Mouse (Mus musculus) frontal cortex, postnatal 14 days (tissue): ENCODE data around the gene Olfr1290.

Experiments
- DNase-seq, 2 experiments: peaks; one replicate each; pipeline ENCODE4 v3.0.0; 2022; ENCODE audit warnings: low spot score in 2 of 2

Gene Olfr1290

DNA sequence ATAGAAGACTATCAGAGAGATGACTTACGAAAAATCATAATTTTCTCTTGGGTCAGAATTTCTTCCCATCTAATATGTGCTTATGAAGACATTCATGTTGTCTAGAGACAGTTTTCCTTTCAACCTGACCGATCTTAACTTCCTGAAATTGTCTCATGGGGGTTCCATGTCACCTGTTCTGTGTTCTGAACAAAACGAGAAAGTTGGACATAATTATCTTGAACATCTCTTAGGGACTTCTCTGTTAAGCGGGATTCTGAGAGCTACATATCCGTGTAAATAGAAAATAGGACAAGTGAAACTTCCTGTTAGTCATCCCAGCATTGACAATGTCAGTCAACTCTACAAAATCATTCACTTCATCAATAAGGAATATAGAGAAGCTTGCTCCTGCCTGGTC lies at the start of gene Olfr1290:
Olfr1290 (minus strand) TSS at position 101 of the 400 bp plus-strand sequence.
- DNase-seq, result no peak

DNA sequence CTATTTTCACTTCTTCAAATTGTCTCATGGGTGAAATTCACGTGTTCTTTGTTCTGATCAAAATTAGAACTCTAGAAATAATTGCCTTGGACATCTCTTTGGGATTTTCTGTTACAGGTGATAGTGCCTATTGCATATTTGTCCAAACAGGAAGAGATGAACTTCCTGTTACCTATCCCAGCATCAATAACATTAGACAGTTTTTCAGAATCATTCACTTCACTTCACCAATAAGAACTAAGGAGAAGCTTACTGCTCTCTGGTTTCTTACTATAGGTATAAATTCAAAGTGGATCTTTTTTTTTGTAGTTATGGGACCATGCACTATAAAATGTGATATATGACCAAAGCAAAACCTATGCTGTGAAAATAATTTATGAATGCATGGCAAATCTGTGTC lies 46.6 kb upstream of the Olfr1290 start, which contains the start of gene Olfr1294:
Olfr1294 (minus strand) TSS at position 101 of the 400 bp plus-strand sequence.
- no peak for DNase-seq

DNA sequence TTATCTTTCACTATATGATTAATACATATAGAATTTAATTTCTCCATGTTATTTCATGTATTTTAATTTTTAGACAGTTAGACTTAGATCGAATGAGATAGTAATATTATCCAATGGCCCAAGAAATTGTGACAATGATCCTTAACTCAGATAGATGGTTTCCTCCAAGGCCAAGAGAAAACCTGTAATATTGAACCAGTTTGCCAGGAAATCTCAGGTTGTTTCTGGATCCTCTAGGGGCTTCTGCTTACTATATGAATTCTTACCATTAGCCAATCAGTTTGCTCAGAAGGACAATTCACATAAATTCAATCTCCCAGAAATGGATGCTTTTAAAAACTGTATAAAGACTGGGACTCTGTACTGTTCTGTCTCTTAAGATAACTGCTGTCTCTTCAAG lies 31.3 kb upstream of the Olfr1290 start, which contains the start of gene Olfr1293-ps:
Olfr1293-ps (plus strand) TSS at position 301 of the 400 bp plus-strand sequence.
- no peak for DNase-seq

DNA sequence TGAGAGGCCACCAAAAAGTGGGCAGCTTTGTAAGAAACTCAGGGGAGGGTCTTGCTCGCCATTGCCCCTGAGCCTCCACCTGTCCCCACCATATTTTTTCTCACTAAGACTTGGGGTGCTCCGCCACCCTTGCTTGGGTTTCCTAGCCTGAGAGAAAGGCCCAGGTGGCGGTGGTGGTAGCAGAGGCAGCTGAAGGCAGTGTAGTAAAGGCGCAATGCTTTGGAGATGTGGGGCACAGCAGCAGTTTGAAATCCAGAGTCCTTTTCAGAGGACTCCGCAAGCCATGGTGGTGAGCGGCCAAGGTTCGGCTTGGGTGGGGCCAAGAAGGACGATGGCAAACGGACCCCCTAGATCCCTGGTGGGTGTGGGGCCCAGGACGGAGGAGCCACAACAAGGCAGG lies 23.8 kb upstream of the Olfr1290 start:
- no peak for DNase-seq

DNA sequence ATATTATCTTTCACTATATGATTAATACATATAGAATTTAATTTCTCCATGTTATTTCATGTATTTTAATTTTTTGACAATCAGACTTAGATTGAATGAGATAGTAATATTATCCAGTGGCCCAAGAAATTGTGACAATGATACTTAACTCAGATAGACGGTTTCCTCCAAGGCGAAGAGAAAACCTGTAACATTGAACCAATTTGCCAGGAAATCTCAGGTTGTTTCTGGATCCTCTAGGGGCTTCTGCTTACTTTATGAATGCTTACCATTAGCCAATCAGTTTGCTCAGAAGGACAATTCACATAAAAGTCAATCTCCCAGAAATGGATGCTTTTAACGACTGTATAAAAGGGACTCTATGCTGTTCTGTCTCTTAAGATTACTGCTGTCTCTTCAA lies 3.3 kb upstream of the Olfr1290 start, which contains the start of gene Olfr1291-ps1:
Olfr1291-ps1 (plus strand) TSS at position 301 of the 400 bp plus-strand sequence.
- DNase-seq, result no peak

DNA sequence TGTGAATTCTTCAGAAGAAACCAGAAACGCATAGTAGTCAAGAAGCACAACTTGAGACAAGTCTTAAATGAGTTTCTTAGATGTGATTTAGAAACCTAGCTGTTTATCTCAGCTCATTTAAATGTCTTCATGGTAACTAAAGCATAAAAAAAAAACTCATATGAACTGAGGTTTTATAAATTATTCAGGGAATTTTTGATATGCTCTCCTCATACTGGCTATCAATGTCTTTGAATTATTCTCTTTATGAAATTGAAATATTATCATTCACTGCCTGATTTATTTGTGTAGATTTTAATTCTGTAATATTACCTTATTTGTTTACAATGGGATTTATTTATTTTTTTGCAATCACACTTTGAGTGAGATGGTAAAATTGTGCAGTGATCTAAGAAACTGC lies 13.1 kb downstream of the Olfr1290 start, which contains the start of gene Olfr1289:
Olfr1289 (plus strand) TSS at position 301 of the 400 bp plus-strand sequence.
- no peak for DNase-seq

DNA sequence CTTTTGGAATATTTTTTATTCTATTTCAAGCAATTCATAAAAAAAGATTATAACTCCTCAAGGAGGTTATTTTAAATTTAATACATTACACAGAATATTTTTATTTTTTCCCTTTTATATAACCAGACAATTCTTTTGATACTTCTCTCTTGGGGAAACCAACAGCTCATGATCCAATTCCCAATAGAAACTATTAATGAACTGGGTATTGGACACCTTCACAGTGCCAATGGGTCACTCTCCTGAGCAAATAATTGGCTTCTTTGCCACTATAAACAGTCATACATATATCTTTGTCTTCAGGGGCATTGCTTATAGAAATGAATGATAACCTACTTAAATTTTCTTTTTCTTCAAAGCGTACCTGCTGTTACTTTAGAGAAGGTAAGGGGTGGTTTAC lies 19.8 kb downstream of the Olfr1290 start, which contains the start of gene Olfr1288:
Olfr1288 (plus strand) TSS at position 301 of the 400 bp plus-strand sequence.
- no peak for DNase-seq

DNA sequence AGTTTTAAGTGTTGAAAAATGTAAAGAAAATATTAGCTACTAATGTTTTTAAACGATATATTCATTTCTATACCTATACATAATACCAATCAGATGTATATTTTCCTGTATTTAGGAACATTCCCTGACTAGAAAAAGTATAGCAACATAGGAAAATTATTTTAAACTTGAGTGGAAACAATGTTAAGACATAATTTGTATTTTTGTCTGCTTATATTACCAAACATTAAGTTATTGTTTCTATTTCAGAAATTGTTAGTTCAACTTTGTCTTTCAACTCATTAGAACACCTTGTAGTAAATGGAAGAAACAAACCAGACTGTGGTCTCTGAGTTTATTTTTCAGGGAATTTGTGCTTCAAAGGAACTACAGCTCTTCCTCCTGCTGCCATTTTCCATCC lies 44.8 kb downstream of the Olfr1290 start, which contains the start of gene Olfr1287:
Olfr1287 (plus strand) TSS at position 301 of the 400 bp plus-strand sequence.
- no peak for DNase-seq
